Mouse (Mus musculus) thymus, postnatal 0 days (tissue): ENCODE data around the gene Plod3. TPM values are rescaled to one million over a fixed set of nuclear protein-coding genes. Genes with fewer than 3 reads are reported as not detected.

Experiments
- DNase-seq: peaks from one replicate; pipeline ENCODE4 v3.0.0-alpha.2; 2015; ENCODE audit warnings: low spot score
- polyA plus RNA-seq: library from polyadenylated mRNA; unstranded; fragments of >200 nt; fragmentation: Nextera tagmentation; extraction: Ambion mirVana; gene quantifications from 2 replicates; pipeline ENCODE4 v1.2.1, GENCODE M21; 2015

Plod3 gene
- polyA plus RNA-seq, 1 experiment from 2014 or later, result 9.9 TPM

GRCm38 (mm10) chr5:136962966-136963540 is 23.8 kb upstream of the Plod3 start:
- no peak for DNase-seq

GRCm38 (mm10) chr5:136965210-136965609 is 21.6 kb upstream of the Plod3 start:
- no peak for DNase-seq

- DNase-seq, result no peak
Measured at GRCm38 (mm10) chr5:136965686-136966085, 21.1 kb upstream of the Plod3 start.

- DNase-seq, result no peak
Measured at GRCm38 (mm10) chr5:136966331-136966730, 20.5 kb upstream of the Plod3 start, which contains the start of gene Cldn15. TSS of gene Cldn15 (plus strand) at chr5:136966616.

GRCm38 (mm10) chr5:136966861-136967455 is 19.9 kb upstream of the Plod3 start:
- DNase-seq, result no peak

- no peak for DNase-seq
Measured at GRCm38 (mm10) chr5:136967592-136967991, 19.2 kb upstream of the Plod3 start.

GRCm38 (mm10) chr5:136970703-136971102 is 16.1 kb upstream of the Plod3 start:
- DNase-seq, result peak; percentile 68

- DNase-seq, result no peak
Measured at GRCm38 (mm10) chr5:136973670-136974069, 13.1 kb upstream of the Plod3 start.

GRCm38 (mm10) chr5:136977769-136978168 is 9.1 kb upstream of the Plod3 start:
- no peak for DNase-seq

- DNase-seq, result no peak
Measured at GRCm38 (mm10) chr5:136979762-136980161, 7.1 kb upstream of the Plod3 start.

- no peak for DNase-seq
Measured at GRCm38 (mm10) chr5:136980974-136981373, 5.8 kb upstream of the Plod3 start.

GRCm38 (mm10) chr5:136982338-136982930 is 4.4 kb upstream of the Plod3 start:
- DNase-seq, result peak; percentile 27

- DNase-seq, result no peak
Measured at GRCm38 (mm10) chr5:136984828-136985227, 2.0 kb upstream of the Plod3 start.

GRCm38 (mm10) chr5:136987138-136987933 is 517 bp downstream of the Plod3 start:
- peak; percentile 39 for DNase-seq

GRCm38 (mm10) chr5:136987934-136988271 is 1.1 kb downstream of the Plod3 start, which contains the start of gene Znhit1:
TSS of gene Znhit1 (minus strand) at chr5:136988021.
- no peak for DNase-seq

GRCm38 (mm10) chr5:136988420-136988819 is 1.6 kb downstream of the Plod3 start:
- no peak for DNase-seq

GRCm38 (mm10) chr5:136989801-136990200 is 3.0 kb downstream of the Plod3 start:
- DNase-seq, result no peak

- no peak for DNase-seq
Measured at GRCm38 (mm10) chr5:136999449-136999848, 12.6 kb downstream of the Plod3 start.

- no peak for DNase-seq
Measured at GRCm38 (mm10) chr5:137000612-137001011, 13.8 kb downstream of the Plod3 start.

- no peak for DNase-seq
Measured at GRCm38 (mm10) chr5:137007276-137007675, 20.5 kb downstream of the Plod3 start.

- DNase-seq, result peak; percentile 28
Measured at GRCm38 (mm10) chr5:137009988-137010387, 23.2 kb downstream of the Plod3 start.

GRCm38 (mm10) chr5:137012401-137012950 is 25.7 kb downstream of the Plod3 start:
- no peak for DNase-seq
